ENCODE assay signal across 9 mouse cellular contexts in the genomic region with DNA sequence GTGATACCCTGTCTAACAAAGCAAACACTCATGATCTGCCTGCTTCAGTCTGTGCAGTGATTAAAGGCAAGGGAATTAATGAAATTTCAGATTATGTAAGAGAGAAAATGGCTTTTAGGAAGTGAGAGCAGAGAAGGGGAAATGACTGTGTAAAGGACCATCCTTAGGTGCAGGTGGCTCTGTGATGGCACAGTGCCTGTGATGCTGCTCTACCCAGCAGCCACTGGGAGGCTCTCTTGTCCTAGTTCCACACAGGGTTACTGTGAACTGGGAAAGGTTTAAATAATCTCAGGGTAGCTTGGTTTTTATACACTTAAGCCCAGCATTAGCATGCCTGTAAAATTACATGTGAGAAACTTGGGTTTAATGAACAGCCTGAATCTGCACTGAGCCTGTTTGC. TPM values are rescaled to one million over a fixed set of nuclear protein-coding genes. Genes with fewer than 3 reads are reported as not detected.
DNase-seq lines count a peak whose midpoint lies in the region; ATAC-seq and TF ChIP-seq lines count a peak whose summit lies in the region.
"Had no signal": no experiment of that assay in that cellular context is flagged by ENCODE, and none has a peak within 500 bp of the region (broad histone marks: within the 10 kb centered on the region; RNA-seq: fewer than 3 reads in every experiment).

No protein-coding gene starts in this region.

- DNase-seq in midbrain, embryonic 11.5 days (ENCODE audit: low spot score, missing footprints), result no peak
- DNase-seq in midbrain, embryonic 10.5 days (ENCODE audit: low spot score), result no peak
- peak; percentile 22 to 41 for DNase-seq in adrenal gland, adult 18-20 months (ENCODE audit: low spot score in 2 of 2)
- DNase-seq in hindbrain, embryonic 14.5 days (ENCODE audit: low spot score), result peak; percentile 61
- DNase-seq in layer of hippocampus, postnatal 36 days, result peak; percentile 44 to 49
- peak; percentile 51 for DNase-seq in thymus, postnatal 25 days

- TF ChIP-seq POLR2A in embryonic fibroblast, embryonic 13.5 days (IDR thresholded peaks at IDR 0.05; ENCODE audit: low read depth, low read length), result no peak

- H3K4me1 ChIP-seq in midbrain, embryonic 11.5 days (ENCODE audit: control insufficient read depth, insufficient read depth, low read length), result no peaks in the 10 kb centered on the region
- peaks cover 6% of the 10 kb centered on the region; the same call in 1 of the 2 replicates for H3K4me1 ChIP-seq in midbrain, embryonic 10.5 days
- H3K4me1 ChIP-seq in embryonic fibroblast, embryonic 13.5 days (ENCODE audit: control insufficient read depth, insufficient read depth, low read length), result peaks cover 20% of the 10 kb centered on the region
- H3K4me1 ChIP-seq in hindbrain, embryonic 14.5 days (replicated peaks; ENCODE audit: control insufficient read depth, insufficient read depth, low read length), result no peaks in the 10 kb centered on the region
- no peaks in the 10 kb centered on the region for H3K4me1 ChIP-seq in midbrain, embryonic 16.5 days (ENCODE audit: control insufficient read depth, insufficient read depth, low read length)

- no peak overlapping the region for H3K4me3 ChIP-seq in midbrain, embryonic 11.5 days (ENCODE audit: low read depth, low read length)
- no peak overlapping the region for H3K4me3 ChIP-seq in midbrain, embryonic 10.5 days
- no peak overlapping the region for H3K4me3 ChIP-seq in embryonic fibroblast, embryonic 13.5 days (ENCODE audit: insufficient read depth, low read length)
- no peak overlapping the region for H3K4me3 ChIP-seq in hindbrain, embryonic 14.5 days (replicated peaks; ENCODE audit: low read length)
- H3K4me3 ChIP-seq in midbrain, embryonic 16.5 days (ENCODE audit: low read depth, low read length), result no peak overlapping the region
- H3K4me3 ChIP-seq: liver, embryonic 15.5 days had no signal

- H3K36me3 ChIP-seq in midbrain, embryonic 11.5 days (ENCODE audit: control insufficient read depth, insufficient read depth, low read length), result no peaks in the 10 kb centered on the region
- peaks cover 77% of the 10 kb centered on the region for H3K36me3 ChIP-seq in midbrain, embryonic 10.5 days
- peaks cover 53% of the 10 kb centered on the region for H3K36me3 ChIP-seq in hindbrain, embryonic 14.5 days (replicated peaks; ENCODE audit: control insufficient read depth, insufficient read depth)
- H3K36me3 ChIP-seq in midbrain, embryonic 16.5 days (ENCODE audit: control insufficient read depth, insufficient read depth, low read length), result peaks cover 5% of the 10 kb centered on the region; the same call in 1 of the 2 replicates

- H3K27me3 ChIP-seq in midbrain, embryonic 11.5 days (ENCODE audit: control insufficient read depth, insufficient read depth, low read length), result no peaks in the 10 kb centered on the region
- H3K27me3 ChIP-seq in midbrain, embryonic 10.5 days (ENCODE audit: low read depth, poor library complexity, severe bottlenecking), result no peaks in the 10 kb centered on the region
- no peaks in the 10 kb centered on the region for H3K27me3 ChIP-seq in hindbrain, embryonic 14.5 days (ENCODE audit: control insufficient read depth, insufficient read depth, low read length)
- no peaks in the 10 kb centered on the region for H3K27me3 ChIP-seq in midbrain, embryonic 16.5 days (ENCODE audit: control insufficient read depth, insufficient read depth, low read depth, low read length)
- H3K27me3 ChIP-seq: liver, embryonic 15.5 days had no signal

- peak; percentile 59; the same call in 1 of the 2 replicates for TF ChIP-seq CTCF in embryonic fibroblast, embryonic 13.5 days (IDR thresholded peaks at IDR 0.05; ENCODE audit: borderline replicate concordance, insufficient read depth, low read length)

- no peaks in the 10 kb centered on the region for H3K9me3 ChIP-seq in midbrain, embryonic 11.5 days (ENCODE audit: control insufficient read depth, low read length)
- no peaks in the 10 kb centered on the region for H3K9me3 ChIP-seq in midbrain, embryonic 10.5 days (replicated peaks)
- H3K9me3 ChIP-seq in hindbrain, embryonic 14.5 days (ENCODE audit: control insufficient read depth, low read length), result no peaks in the 10 kb centered on the region
- H3K9me3 ChIP-seq in midbrain, embryonic 16.5 days (replicated peaks; ENCODE audit: control insufficient read depth, low read length, poor library complexity, severe bottlenecking), result no peaks in the 10 kb centered on the region
- H3K9me3 ChIP-seq: liver, embryonic 15.5 days had no signal

- peak; percentile 61; the same call in 1 of the 2 replicates for ATAC-seq in midbrain, embryonic 11.5 days (ENCODE audit: low FRiP score)
- peak; percentile 76; the same call in 1 of the 2 replicates for ATAC-seq in hindbrain, embryonic 14.5 days (ENCODE audit: low FRiP score)
- peak; percentile 80 for ATAC-seq in midbrain, embryonic 16.5 days

- no peak overlapping the region for H3K27ac ChIP-seq in midbrain, embryonic 11.5 days (ENCODE audit: low read depth, low read length)
- no peak overlapping the region for H3K27ac ChIP-seq in midbrain, embryonic 10.5 days (replicated peaks)
- peak overlapping the region; percentile 51 for H3K27ac ChIP-seq in embryonic fibroblast, embryonic 13.5 days (ENCODE audit: insufficient read depth, low read length)
- no peak overlapping the region for H3K27ac ChIP-seq in hindbrain, embryonic 14.5 days
- H3K27ac ChIP-seq in midbrain, embryonic 16.5 days (ENCODE audit: low read length), result no peak overlapping the region
- H3K27ac ChIP-seq: liver, embryonic 15.5 days had no signal

- H3K9ac ChIP-seq in midbrain, embryonic 11.5 days (ENCODE audit: low read length), result no peak overlapping the region
- H3K9ac ChIP-seq in hindbrain, embryonic 14.5 days, result no peak overlapping the region
- H3K9ac ChIP-seq in midbrain, embryonic 16.5 days (ENCODE audit: low read depth, low read length), result no peak overlapping the region
- H3K9ac ChIP-seq: liver, embryonic 15.5 days had no signal

- H3K4me2 ChIP-seq in midbrain, embryonic 11.5 days, result no peak overlapping the region
- H3K4me2 ChIP-seq in hindbrain, embryonic 14.5 days (replicated peaks), result no peak overlapping the region
- no peak overlapping the region for H3K4me2 ChIP-seq in midbrain, embryonic 16.5 days (ENCODE audit: low read length)
- H3K4me2 ChIP-seq: liver, embryonic 15.5 days had no signal

RNA-seq across cellular contexts. Expression of a gene that starts 20.0 kb away (rescaled TPM):
- polyA plus RNA-seq in midbrain, embryonic 11.5 days (2014; fragmentation: Nextera tagmentation; extraction: Ambion mirVana), result 0.18 and 0.52 TPM in 2 replicates
- 0.36 and 0.79 TPM in 2 replicates for polyA plus RNA-seq in midbrain, embryonic 10.5 days (2016; fragmentation: Nextera tagmentation; extraction: Ambion mirVana)
- total RNA-seq in adrenal gland, adult 18-20 months (2021), result 10 to 100 TPM; 15.9 to 20.5 TPM
- 8.3 and 9.1 TPM in 2 replicates for polyA plus RNA-seq in embryonic fibroblast, embryonic 13.5 days (2011; ENCODE audit: insufficient read length, low read depth, missing spikeins)
- 0.23 and 0.29 TPM in 2 replicates for polyA plus RNA-seq in hindbrain, embryonic 14.5 days (2014; fragmentation: Nextera tagmentation; extraction: Ambion mirVana)
- total RNA-seq in layer of hippocampus, postnatal 36 days (2021), result under 1 TPM; 0.70 to 0.94 TPM
- polyA plus RNA-seq in midbrain, embryonic 16.5 days (2015; fragmentation: Nextera tagmentation; extraction: Ambion mirVana), result 0.58 and 0.62 TPM in 2 replicates

RNA-seq across cellular contexts. Expression of a gene that starts 27.2 kb away (rescaled TPM):
- polyA plus RNA-seq in midbrain, embryonic 11.5 days (2014; fragmentation: Nextera tagmentation; extraction: Ambion mirVana), result 10.2 and 12.9 TPM in 2 replicates
- polyA plus RNA-seq in midbrain, embryonic 10.5 days (2016; fragmentation: Nextera tagmentation; extraction: Ambion mirVana), result 6.4 and 6.5 TPM in 2 replicates
- total RNA-seq in adrenal gland, adult 18-20 months (2021), result 10 to 100 TPM; 15.9 to 16.5 TPM
- polyA plus RNA-seq in embryonic fibroblast, embryonic 13.5 days (2011; ENCODE audit: insufficient read length, low read depth, missing spikeins), result 67.5 and 92.0 TPM in 2 replicates
- 7.0 and 7.6 TPM in 2 replicates for polyA plus RNA-seq in hindbrain, embryonic 14.5 days (2014; fragmentation: Nextera tagmentation; extraction: Ambion mirVana)
- total RNA-seq in layer of hippocampus, postnatal 36 days (2021), result 10 to 100 TPM; 14.1 to 16.9 TPM
- 3.6 and 4.9 TPM in 2 replicates for polyA plus RNA-seq in midbrain, embryonic 16.5 days (2015; fragmentation: Nextera tagmentation; extraction: Ambion mirVana)

Comparison
In these comparisons a context has a peak if more than half of its experiments do, and no peak if none do; other contexts are left out.
1. DNase-seq: peak in adrenal gland, adult 18-20 months (2 of 2), hindbrain, embryonic 14.5 days (single experiment), layer of hippocampus, postnatal 36 days (2 of 2) and thymus, postnatal 25 days (single experiment); none in midbrain, embryonic 11.5 days (single experiment) and midbrain, embryonic 10.5 days (single experiment).
2. Peak in every context shown above with its lines, with median percentiles within 50 percentile points of each other: ATAC-seq.